Mouse (Mus musculus) heart, adult 2 months (tissue): ENCODE measurements around the gene Cdca7.

Experiments
- CTCF ChIP-seq: fragments of 200-600 bp; IDR thresholded peaks from 2 replicates; pipeline ENCODE4 v1.8.1; 2022; ENCODE audit warnings: antibody characterized with exemption, mild to moderate bottlenecking, moderate library complexity
- POLR2A ChIP-seq: fragments of 200-500 bp; IDR thresholded peaks from 2 replicates; pipeline ENCODE4 v1.6.1; 2011; ENCODE audit warnings: mild to moderate bottlenecking, low read depth, low read length, control low read depth; ENCODE audit not compliant: insufficient read depth

GRCm38 (mm10) chr2:72529358-72530319 lies 53.7 kb downstream of the Cdca7 start:
- TF ChIP-seq POLR2A (no peak), CTCF (no peak)
